Mouse (Mus musculus) limb, embryonic 14.5 days (tissue): ENCODE results near the gene Tmprss9. TPM values are rescaled to one million over a fixed set of nuclear protein-coding genes. Genes with fewer than 3 reads are reported as not detected.

Source experiments
- ATAC-seq: fragments of 200-750 bp; cut with Nextera tagmentation; 2 replicates; pipeline ENCODE4 v1.8.0; 2017; ENCODE audit warnings: low read depth, moderate number of reproducible peaks, moderate TSS enrichment; ENCODE audit not compliant: low FRiP score
- DNase-seq: peaks from one replicate; pipeline ENCODE4 v3.0.0-alpha.2; 2015; ENCODE audit warnings: low spot score
- H3K27ac ChIP-seq: fragments of 300-500 bp; sonication (generic); replicated peaks from 2 replicates; pipeline ENCODE4 v1.5.1; 2014; ENCODE audit warnings: low read depth, mild to moderate bottlenecking, low read length, moderate library complexity, mixed read lengths
- H3K27me3 ChIP-seq: fragments of 300-500 bp; sonication (generic); 2 replicates; pipeline ENCODE4 v1.6.1; 2014; ENCODE audit warnings: low read length, mixed read lengths; ENCODE audit not compliant: control insufficient read depth, insufficient read depth
- H3K36me3 ChIP-seq: fragments of 300-500 bp; sonication (generic); 2 replicates; pipeline ENCODE4 v1.6.1; 2014; ENCODE audit warnings: mild to moderate bottlenecking, low read length, moderate library complexity, mixed read lengths; ENCODE audit not compliant: control insufficient read depth, insufficient read depth
- H3K4me1 ChIP-seq: fragments of 300-500 bp; sonication (generic); 2 replicates; pipeline ENCODE4 v1.6.1; 2014; ENCODE audit warnings: antibody characterized with exemption, low read length, mixed read lengths; ENCODE audit not compliant: control insufficient read depth, insufficient read depth
- H3K4me2 ChIP-seq: fragments of 300-500 bp; sonication (generic); replicated peaks from 2 replicates; pipeline ENCODE4 v1.6.1; 2014; ENCODE audit warnings: low read depth, mild to moderate bottlenecking, low read length, moderate library complexity; ENCODE audit not compliant: severe bottlenecking
- H3K4me3 ChIP-seq: fragments of 300-500 bp; sonication (generic); replicated peaks from 2 replicates; pipeline ENCODE4 v1.5.1; 2014; ENCODE audit warnings: low read length
- H3K9ac ChIP-seq: fragments of 300-500 bp; sonication (generic); 2 replicates; pipeline ENCODE4 v1.6.1; 2014; ENCODE audit warnings: mild to moderate bottlenecking, low read depth, low read length, moderate library complexity; ENCODE audit not compliant: severe bottlenecking
- H3K9me3 ChIP-seq: fragments of 300-500 bp; sonication (generic); 2 replicates; pipeline ENCODE4 v1.6.1; 2016; ENCODE audit warnings: low read length; ENCODE audit not compliant: control insufficient read depth
- POLR2A ChIP-seq: fragments of 200-500 bp; IDR thresholded peaks from 2 replicates; pipeline ENCODE4 v1.8.0; 2012; ENCODE audit warnings: inconsistent platforms, mild to moderate bottlenecking, moderate library complexity, borderline replicate concordance; ENCODE audit not compliant: insufficient read depth, insufficient read length; ENCODE audit errors: extremely low read depth
- WGBS: fragments of 180-500 bp; shearing (Covaris S2); extraction: QIAGEN DNeasy Blood & Tissue Kit; methylation state at CpG from one replicate; pipeline ENCODE4 v1.1.7; 2014; 5-methylcytosine and 5-hydroxymethylcytosine counted together
- polyA plus RNA-seq, 2 experiments: library from polyadenylated mRNA; depleted of rRNA in 1 of 2; stranded (reverse) in 1 of 2; unstranded in 1 of 2; fragments of >200 nt; fragmentation: Nextera tagmentation in 1 of 2; extraction: Ambion mirVana in 1 of 2; gene quantifications; 2 replicates each; pipeline versions ENCODE4 v1.2.1 to v1.2.3; 2012 to 2014

Gene Tmprss9
- polyA plus RNA-seq, 2 experiments, result 0.04 to 0.10 TPM

- peak; percentile 64; the same call in 1 of the 2 replicates for ATAC-seq
- 2% methylated on average over 28 of the region's 28 CpGs for WGBS
Observed at GRCm38 (mm10) chr10:80939671-80940070, 68.0 kb downstream of the Tmprss9 start.

GRCm38 (mm10) chr10:80940320-80940987 is 68.8 kb downstream of the Tmprss9 start:
- TF ChIP-seq POLR2A, result no peak
- H3K4me3 ChIP-seq, result peak overlapping the region; percentile 37
- DNase-seq (peak; percentile 57), ATAC-seq (no peak; the same call in 1 of the 2 replicates)
- peak overlapping the region; percentile 68 for H3K27ac ChIP-seq
- H3K9ac ChIP-seq, result peak overlapping the region; percentile 43; the same call in 1 of the 2 replicates
- WGBS, result 30% methylated on average over 8 of the region's 8 CpGs
- H3K9me3 ChIP-seq, result no peaks in the 10 kb centered on the region
- H3K4me1 ChIP-seq, result peaks cover 56% of the 10 kb centered on the region
- no peaks in the 10 kb centered on the region for H3K36me3 ChIP-seq
- peak overlapping the region; percentile 77 for H3K4me2 ChIP-seq
- H3K27me3 ChIP-seq, result no peaks in the 10 kb centered on the region

More at GRCm38 (mm10) chr10:80939671-80940070, 68.0 kb downstream of the Tmprss9 start:
- H3K27me3 ChIP-seq, result no peaks in the 10 kb centered on the region
- peak overlapping the region; percentile 77 for H3K4me2 ChIP-seq
- no peaks in the 10 kb centered on the region for H3K9me3 ChIP-seq
- H3K36me3 ChIP-seq, result no peaks in the 10 kb centered on the region
- H3K4me3 ChIP-seq, result peak overlapping the region; percentile 37
- H3K9ac ChIP-seq, result peak overlapping the region; percentile 43; the same call in 1 of the 2 replicates
- H3K27ac ChIP-seq, result peak overlapping the region; percentile 68
- TF ChIP-seq POLR2A, result 0 out of 2 replicates have a peak, but pooled peaks have one; percentile 16
- H3K4me1 ChIP-seq, result peaks cover 62% of the 10 kb centered on the region
- DNase-seq, result peak; percentile 86

GRCm38 (mm10) chr10:80940988-80941347 is 69.3 kb downstream of the Tmprss9 start:
- ATAC-seq (no peak), DNase-seq (no peak)
- 71% methylated on average over 1 of the region's 2 CpGs for whole genome bisulfite sequencing
- H3K4me1 ChIP-seq, result peaks cover 51% of the 10 kb centered on the region
- peak overlapping the region; percentile 68 for H3K27ac ChIP-seq
- H3K4me2 ChIP-seq, result 0 out of 2 replicates have a peak overlapping the region, but pooled peaks have one; percentile 77
- no peak overlapping the region for H3K4me3 ChIP-seq
- no peaks in the 10 kb centered on the region for H3K9me3 ChIP-seq
- no peak overlapping the region for H3K9ac ChIP-seq
- no peaks in the 10 kb centered on the region for H3K27me3 ChIP-seq
- no peaks in the 10 kb centered on the region for H3K36me3 ChIP-seq
- no peak for TF ChIP-seq POLR2A

GRCm38 (mm10) chr10:80942919-80943318 is 71.3 kb downstream of the Tmprss9 start:
- ATAC-seq, result no peak
- H3K4me2 ChIP-seq, result no peak overlapping the region
- H3K27me3 ChIP-seq, result no peaks in the 10 kb centered on the region
- no peaks in the 10 kb centered on the region for H3K36me3 ChIP-seq
- no peaks in the 10 kb centered on the region for H3K9me3 ChIP-seq
- H3K4me1 ChIP-seq, result peaks cover 40% of the 10 kb centered on the region
- H3K27ac ChIP-seq, result no peak overlapping the region
- no peak for DNase-seq
- TF ChIP-seq POLR2A, result no peak
- WGBS, result 53% methylated on average over 8 of the region's 8 CpGs
- H3K4me3 ChIP-seq, result no peak overlapping the region
- H3K9ac ChIP-seq, result no peak overlapping the region

GRCm38 (mm10) chr10:80943701-80944100 is 72.1 kb downstream of the Tmprss9 start:
- DNase-seq, result no peak
- Histone ChIP-seq H3K27me3 (no peaks in the 10 kb centered on the region), H3K36me3 (no peaks in the 10 kb centered on the region), H3K9me3 (no peaks in the 10 kb centered on the region), H3K27ac (no peak overlapping the region), H3K4me3 (no peak overlapping the region), H3K4me2 (no peak overlapping the region), H3K9ac (no peak overlapping the region), H3K4me1 (peaks cover 33% of the 10 kb centered on the region)
- WGBS, result 74% methylated on average over 8 of the region's 9 CpGs
- ATAC-seq, result no peak
- TF ChIP-seq POLR2A, result no peak
